Mouse (Mus musculus): ENCODE data around the gene Ubxn1.
"Not testable (repeated sequence)": the region's sequence is repeated elsewhere in the genome, so short reads cannot be mapped to it uniquely, and the experiment has no call there.

The Ubxn1 gene

DNA sequence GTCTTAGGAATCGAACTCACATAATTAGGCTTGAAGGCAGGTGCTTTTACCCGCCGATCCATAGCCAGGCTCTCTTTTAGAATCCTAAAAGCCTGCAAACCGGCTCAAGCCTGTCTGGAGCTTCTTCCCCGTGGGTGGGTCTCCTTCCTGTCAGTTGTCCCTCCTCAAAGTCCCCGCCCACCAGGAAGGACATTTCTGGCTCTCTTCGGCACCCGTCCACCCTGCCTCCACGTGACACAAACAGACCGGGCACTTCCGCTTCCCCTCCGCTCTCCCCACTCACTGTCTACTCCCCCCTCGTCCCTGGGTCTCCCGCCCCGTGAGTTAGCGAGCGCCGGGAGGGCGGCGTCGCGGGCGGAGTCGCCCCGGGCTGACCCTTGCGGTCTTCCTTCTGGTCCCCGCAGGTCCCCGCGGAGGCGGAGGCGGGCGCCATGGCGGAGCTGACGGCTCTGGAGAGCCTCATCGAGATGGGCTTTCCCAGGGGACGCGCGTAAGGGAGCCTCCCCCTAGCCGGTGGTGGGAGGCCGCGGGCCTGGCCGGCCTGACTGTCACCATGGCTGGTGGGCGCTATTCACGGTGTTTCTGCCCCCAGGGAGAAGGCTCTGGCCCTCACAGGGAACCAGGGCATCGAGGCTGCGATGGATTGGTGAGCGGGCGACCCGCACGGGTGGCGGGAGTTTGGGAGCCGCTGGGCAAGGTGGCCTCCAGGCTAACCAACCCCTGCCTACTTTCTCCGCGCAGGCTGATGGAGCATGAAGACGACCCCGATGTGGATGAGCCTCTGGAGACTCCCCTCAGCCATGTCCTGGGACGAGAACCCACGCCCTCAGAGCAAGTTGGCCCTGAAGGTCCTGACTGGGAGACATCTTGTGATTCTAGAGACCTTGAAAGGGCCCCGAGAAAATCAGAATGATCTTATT, at the start of gene Ubxn1:
Gene Ubxn1 (plus strand): TSS at position 230 of the 920 bp plus-strand sequence.
- peak; percentile 97 for DNase-seq

DNA sequence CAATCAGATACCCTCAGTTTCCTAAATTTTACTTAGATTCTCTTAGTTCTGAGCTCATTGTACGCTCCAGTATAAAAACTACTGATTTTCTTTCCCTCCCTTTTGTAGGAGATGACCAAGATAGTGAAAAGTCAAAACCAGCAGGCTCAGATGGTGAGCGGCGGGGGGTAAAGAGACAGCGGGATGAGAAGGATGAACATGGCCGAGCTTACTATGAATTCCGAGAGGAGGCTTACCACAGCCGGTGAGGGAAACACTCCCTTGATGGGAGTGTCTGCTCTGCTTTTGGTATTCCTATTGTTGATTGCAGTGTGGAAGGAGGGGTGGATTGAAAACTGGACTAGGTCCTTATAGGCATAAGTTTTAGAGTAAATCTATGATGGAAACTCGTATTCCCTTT, 48.6 kb upstream of the Ubxn1 start:
- no peak for DNase-seq

DNA sequence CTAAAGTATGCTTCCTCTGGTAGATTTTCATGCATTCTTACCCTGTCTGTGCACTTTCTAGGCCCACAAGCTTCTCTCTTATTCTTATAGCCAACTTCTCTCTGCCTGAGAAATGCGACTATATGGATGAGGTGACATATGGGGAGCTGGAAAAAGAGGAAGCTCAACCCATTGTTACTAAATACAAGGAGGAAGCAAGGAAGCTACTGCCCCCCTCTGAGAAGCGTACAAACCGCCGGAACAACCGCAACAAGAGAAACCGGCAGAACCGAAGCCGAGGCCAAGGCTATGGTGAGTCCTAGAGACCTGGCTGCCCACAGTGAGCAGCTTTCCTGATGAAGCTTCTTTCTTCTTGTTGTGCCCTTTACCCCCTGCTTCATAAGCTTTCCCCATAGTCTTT, 41.6 kb upstream of the Ubxn1 start, which contains the start of gene AC129217.1:
Gene AC129217.1 (plus strand): TSS at position 114 of the 400 bp plus-strand sequence.
- DNase-seq, result no peak

DNA sequence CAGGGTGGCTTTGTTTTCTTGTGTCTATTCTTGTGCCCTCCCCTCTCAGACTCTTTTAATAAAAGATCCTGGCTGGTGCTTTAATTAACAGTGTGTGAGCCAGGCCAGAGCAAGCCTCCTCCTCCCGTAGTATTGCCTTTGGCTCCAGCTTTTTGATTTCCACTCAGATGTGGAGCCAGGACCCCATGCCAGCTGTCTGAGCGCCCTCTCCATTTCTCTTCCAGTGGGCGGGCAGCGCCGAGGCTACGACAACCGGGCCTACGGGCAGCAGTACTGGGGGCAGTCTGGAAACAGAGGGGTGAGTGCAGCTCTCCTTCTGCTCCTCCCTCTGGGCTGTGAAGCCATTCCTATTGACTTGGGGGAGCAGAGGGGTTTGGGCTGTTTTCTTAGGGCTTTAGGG, 40.6 kb upstream of the Ubxn1 start:
- no peak for DNase-seq

DNA sequence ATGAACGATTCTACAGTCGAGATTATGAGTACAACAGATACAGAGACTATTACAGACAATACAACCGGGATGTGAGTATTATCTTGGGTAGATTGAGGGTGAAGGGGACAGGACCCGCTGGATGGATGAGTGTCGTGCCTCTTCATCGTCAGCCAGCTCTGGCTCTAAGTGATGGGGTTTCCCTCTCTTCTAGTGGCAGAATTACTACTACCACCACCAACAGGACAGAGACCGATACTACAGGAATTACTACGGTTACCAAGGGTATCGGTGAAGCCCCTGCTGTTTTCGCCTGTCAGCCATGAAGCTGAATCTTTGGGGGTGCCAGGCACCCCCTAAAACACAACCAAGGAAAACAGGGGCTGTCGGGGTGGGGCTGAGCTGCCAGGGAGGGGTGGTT, 40.0 kb upstream of the Ubxn1 start:
- DNase-seq, result no peak

- no peak for DNase-seq
Measured at GRCm38 (mm10) chr19:8832971-8833370, 38.3 kb upstream of the Ubxn1 start.

GRCm38 (mm10) chr19:8836327-8836726, 35.0 kb upstream of the Ubxn1 start:
- DNase-seq, result not testable (repeated sequence)

GRCm38 (mm10) chr19:8837251-8837791, 34.0 kb upstream of the Ubxn1 start, which contains the start of gene Bscl2:
Gene Bscl2, plus strand, starts transcription at chr19:8837467.
- peak; percentile 87 for DNase-seq

DNA sequence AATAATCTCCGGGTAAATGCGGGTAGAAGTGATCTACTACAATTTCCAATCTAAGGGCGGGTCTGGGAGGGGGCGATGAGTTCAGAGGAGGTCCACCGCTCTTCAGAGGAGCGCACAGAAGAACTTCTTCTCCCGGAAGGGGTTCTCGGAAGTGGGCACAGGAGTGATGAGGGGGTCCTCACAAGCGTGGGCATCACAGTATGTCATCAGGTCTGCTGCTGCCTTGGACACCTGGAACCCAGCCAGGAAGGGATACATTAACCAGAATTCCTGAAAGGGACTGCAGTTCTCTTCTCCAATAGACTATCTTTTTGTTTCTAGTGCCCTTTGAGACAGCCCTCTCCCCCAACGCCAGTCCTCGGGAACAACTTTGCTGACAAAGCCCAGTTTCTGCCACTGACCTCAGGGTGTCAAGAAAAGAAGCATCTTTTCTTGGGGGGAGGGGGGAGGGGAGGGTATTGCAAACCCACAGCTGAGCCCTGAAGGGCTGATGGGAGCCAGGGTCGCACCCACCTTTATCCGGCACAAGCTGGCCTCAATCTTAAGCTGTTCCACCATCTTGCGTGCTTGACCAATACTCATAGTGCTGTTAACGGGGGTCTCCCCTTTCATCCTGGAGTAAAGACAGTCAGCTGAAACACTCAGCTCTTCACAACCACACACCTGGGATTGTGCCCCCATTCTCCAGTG, 33.1 kb upstream of the Ubxn1 start:
- peak; percentile 35 for DNase-seq

- no peak for DNase-seq
Measured at GRCm38 (mm10) chr19:8839103-8839907, 32.0 kb upstream of the Ubxn1 start, which contains the start of gene Gng3. Gene Gng3, minus strand, starts transcription at chr19:8839194.

DNA sequence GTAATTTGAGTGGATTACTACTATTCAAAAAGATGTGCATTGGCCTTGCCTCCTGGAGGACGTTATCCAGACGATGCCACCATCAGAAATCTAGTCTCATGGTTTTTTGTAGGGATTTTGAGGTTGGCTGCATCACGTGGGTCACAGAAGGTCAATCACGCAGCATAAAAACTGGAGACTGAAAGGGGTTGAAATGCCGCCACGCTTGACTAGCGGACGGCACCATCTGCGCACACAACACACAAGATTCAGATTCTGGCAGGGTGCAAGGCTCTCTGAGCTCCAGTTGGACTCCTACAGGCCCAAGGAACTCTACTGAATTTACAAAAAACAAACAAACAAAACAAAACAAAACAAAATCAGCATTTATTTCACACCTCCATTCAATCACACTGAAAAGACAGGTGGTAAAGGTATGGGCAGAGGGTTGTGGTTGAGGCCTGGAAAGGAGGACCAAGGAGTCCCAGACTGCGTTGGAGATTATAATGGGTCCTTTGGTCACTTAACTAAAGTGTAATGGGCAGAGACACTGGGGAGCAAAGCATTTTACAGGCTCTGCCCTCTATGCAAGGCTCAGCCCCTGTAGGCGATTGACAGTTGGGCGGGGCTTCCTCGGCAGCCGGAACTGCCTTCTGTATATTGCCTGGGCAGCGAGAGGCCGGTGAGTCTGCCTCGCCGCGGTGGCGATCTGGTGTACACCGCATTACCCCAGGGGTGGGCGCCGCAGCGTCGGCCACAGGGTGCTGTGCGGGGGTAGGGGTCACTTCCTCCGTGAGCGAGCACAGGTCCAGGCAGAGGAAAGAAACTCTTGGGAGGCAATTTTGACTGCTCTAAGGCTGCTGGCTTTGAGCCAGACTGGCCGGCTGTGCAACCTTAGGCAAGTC, 31.1 kb upstream of the Ubxn1 start:
- peak; percentile 68 for DNase-seq

DNA sequence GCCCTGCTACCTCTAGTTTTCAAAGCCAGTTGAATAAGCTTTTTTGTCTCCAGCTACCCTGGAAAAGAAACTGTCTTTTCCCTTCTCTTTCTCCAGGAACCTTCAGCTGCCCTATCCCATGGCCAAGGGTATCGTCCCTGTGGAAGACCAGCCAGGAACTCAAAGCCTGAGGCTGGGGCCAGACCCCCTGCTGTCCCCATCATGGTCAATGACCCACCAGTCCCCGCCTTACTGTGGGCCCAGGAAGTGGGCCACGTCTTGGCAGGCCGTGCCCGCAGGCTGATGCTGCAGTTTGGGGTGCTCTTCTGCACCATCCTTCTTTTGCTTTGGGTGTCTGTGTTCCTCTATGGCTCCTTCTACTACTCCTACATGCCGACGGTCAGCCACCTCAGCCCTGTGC, 30.3 kb upstream of the Ubxn1 start:
- no peak for DNase-seq

DNA sequence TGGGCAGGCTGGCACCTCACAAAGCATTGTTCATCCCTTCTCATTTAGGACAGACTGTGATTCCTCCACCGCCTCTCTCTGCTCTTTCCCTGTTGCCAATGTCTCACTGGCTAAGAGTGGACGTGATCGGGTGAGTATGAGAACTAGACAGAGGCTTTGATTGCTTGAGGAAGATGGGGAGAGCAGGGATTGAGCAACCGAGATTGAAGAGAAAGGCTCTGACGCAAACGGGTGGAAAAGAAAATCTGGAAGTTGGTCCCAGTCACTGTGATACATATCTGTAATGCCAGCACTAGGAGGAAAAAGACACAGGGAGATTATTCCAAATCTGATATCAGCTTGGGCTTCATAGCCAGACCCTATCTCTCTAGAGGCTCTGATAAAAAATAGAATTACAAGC, 28.3 kb upstream of the Ubxn1 start:
- DNase-seq, result no peak

- peak; percentile 83 for DNase-seq
Measured at GRCm38 (mm10) chr19:8844371-8845129, 26.7 kb upstream of the Ubxn1 start.

DNA sequence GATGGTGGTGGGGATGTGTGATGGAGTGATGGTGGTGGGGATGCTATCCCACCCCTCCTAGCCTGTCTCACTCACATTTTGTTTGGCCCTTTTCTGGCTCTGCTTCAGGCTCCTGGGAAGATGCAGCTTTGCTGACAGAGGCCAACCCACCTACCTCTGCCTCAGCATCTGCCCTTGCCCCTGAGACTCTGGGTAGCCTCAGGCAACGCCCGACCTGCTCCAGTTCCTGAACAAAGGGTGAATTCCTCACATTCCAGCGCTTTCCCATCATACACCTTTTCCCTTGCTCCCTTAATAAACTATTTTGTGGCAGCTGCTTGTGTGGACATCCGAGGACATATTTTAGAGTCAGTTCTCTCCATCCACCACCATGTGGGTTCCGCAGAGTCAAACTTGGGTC, 22.9 kb upstream of the Ubxn1 start:
- no peak for DNase-seq

GRCm38 (mm10) chr19:8850402-8850901, 20.8 kb upstream of the Ubxn1 start, which contains the start of gene Lrrn4cl:
Gene Lrrn4cl, plus strand, starts transcription at chr19:8850768.
- no peak for DNase-seq

DNA sequence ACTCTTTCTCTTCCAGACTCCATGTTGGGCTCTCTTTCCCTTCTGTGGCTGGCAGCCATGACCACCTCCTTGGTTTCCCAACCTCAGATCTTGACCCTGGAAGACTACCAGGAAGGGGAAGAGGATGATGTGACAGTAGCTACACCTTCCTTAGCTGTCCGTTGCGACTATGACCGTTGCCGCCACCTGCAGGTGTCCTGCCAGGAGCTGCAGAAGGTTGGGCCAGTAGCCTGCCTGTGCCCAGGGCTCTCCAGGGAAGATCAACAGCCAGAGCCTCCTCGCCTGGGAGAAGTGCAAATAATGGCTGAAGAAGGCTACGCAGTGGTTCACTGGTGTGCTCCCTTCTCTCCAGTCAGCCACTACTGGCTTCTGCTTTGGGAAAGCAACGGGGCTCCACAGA, 19.7 kb upstream of the Ubxn1 start:
- no peak for DNase-seq

- no peak for DNase-seq
Measured at GRCm38 (mm10) chr19:8852236-8852928, 18.9 kb upstream of the Ubxn1 start.

GRCm38 (mm10) chr19:8853117-8853516, 18.2 kb upstream of the Ubxn1 start:
- no peak for DNase-seq

GRCm38 (mm10) chr19:8857689-8858088, 13.6 kb upstream of the Ubxn1 start:
- DNase-seq, result peak; percentile 62
